Comparison of ENCODE assay signal across 19 mouse cellular contexts in the genomic region with DNA sequence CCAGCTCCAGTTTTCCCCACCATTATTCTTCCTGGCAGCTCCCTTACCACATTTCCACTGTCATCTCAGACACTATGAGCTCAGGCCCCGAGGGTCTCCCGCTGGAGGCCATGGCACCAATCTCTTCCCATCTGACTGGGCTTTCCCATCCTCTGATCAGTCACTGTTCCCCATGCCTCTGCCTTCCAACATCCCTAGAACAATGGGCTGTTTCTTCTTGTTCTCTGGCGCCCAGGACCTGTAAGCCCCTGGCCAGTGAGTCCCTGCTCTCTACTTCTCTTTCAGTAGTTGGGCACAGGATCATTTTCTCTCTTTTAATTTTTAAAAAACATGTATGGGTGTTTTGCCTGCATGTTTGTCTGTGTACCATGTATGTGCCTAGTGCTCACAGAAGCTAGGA.
"Had no signal": no experiment of that assay in that cellular context is flagged by ENCODE, and none has a peak within 500 bp of the region (broad histone marks: within the 10 kb centered on the region; RNA-seq: fewer than 3 reads in every experiment).

No protein-coding gene starts in this region.

- H3K9ac ChIP-seq: lung, embryonic 14.5 days; midbrain, embryonic 12.5 days; neural tube, embryonic 13.5 days; neural tube, embryonic 15.5 days had no signal

- DNase-seq: lung, adult 18-20 months; lung, embryonic 14.5 days; lung, postnatal 10 days; lung, postnatal 36 days; midbrain, embryonic 14.5 days; retina, postnatal 1 day; right cerebral cortex, adult 18-20 months; right cerebral cortex, postnatal 25 days; right cerebral cortex, postnatal 4 days; spleen, adult 18-20 months; thymus, adult 18-20 months; thymus, postnatal 14 days; thymus, postnatal 36 days had no signal

- H3K4me2 ChIP-seq: lung, embryonic 14.5 days; midbrain, embryonic 12.5 days; neural tube, embryonic 13.5 days; neural tube, embryonic 15.5 days had no signal

- H3K9me3 ChIP-seq: midbrain, embryonic 10.5 days; midbrain, embryonic 12.5 days; neural tube, embryonic 13.5 days; neural tube, embryonic 15.5 days had no signal

- H3K27me3 ChIP-seq: midbrain, embryonic 12.5 days; neural tube, embryonic 13.5 days; neural tube, embryonic 15.5 days had no signal

- H3K27ac ChIP-seq: midbrain, embryonic 10.5 days; midbrain, embryonic 12.5 days; neural tube, embryonic 13.5 days; neural tube, embryonic 15.5 days had no signal

- ATAC-seq: midbrain, embryonic 16.5 days had no signal

- H3K4me3 ChIP-seq: midbrain, embryonic 10.5 days; midbrain, embryonic 12.5 days; myocyte; neural tube, embryonic 13.5 days; neural tube, embryonic 15.5 days had no signal
